Mouse (Mus musculus): Measurements from ENCODE around the gene Wdr17.

DNA sequence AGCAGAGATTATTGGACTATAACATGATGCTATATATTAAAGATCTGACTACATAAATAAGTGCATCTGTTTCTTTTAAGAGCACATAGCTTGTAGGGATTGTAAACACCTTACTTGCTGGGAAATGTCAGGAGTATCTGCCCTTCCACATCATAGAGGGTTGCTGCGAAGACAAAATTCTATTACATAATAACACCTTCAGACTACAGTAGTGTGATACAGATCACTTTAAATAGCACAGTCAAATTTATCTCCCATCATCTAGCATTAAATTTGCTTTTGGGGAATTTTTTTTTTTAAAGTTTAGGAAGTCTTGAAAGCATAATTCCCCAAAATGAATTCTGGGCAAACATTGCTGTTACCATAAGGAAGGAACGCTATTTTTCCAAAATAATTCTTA, 25.9 kb upstream of the Wdr17 start:
- no peak for TF ChIP-seq CTCF (IDR thresholded peaks at IDR 0.05; ENCODE audit: borderline replicate concordance, insufficient read depth, low read length)
- no peak for TF ChIP-seq POLR2A (IDR thresholded peaks at IDR 0.05; ENCODE audit: low read depth, low read length)
